Comparison of ENCODE assay signal across 19 mouse cellular contexts in the genomic region with DNA sequence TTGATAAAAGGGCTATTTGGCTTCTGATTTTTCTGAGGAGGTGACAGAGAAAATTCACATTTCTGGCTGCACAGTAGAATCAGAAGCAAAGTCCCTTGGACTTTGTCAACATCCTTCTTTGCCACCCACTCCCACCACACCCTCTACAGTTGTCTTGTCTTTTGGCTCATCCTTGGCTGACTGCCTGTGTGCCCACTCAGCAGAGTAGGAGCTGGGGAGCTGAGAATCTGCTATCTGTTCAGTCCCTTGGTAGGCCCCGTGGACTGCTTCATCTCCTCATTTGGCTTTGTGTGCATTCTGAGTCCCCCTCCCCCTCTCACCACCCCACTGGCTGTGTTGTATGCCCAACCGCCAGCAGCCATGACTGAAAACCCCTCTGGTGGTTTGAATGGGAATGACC.
DNase-seq lines count a peak whose midpoint lies in the region; ATAC-seq lines count a peak whose summit lies in the region.
"Had no signal": no experiment of that assay in that cellular context is flagged by ENCODE, and none has a peak within 500 bp of the region (broad histone marks: within the 10 kb centered on the region; RNA-seq: fewer than 3 reads in every experiment).

No protein-coding gene starts in this region.

- ATAC-seq in erythroblast, adult 5-6 weeks (replicated peaks; ENCODE audit: low FRiP score, poor library complexity, severe bottlenecking): no peak
- ATAC-seq: activated CD4-positive, CD25-positive, alpha-beta regulatory T cell, adult 4 months; inflammation-experienced regulatory T-cells, adult 6 months had no signal

- intact Hi-C loops in left cerebral cortex, postnatal 14 days (cut with DNase I): no loop called here

- DNase-seq in right cerebral cortex, adult 18-20 months: peak; percentile 87
- DNase-seq in right cerebral cortex, postnatal 4 days: no peak
- peak; percentile 75 for DNase-seq in layer of hippocampus, adult 9-11 months
- peak; percentile 44 to 60 for DNase-seq in left cerebral cortex, postnatal 14 days (ENCODE audit: low spot score in 2 of 2)
- DNase-seq in right cerebral cortex, postnatal 36 days (ENCODE audit: low spot score in 2 of 2): peak; percentile 64 to 80
- DNase-seq in cerebellum, adult 8-10 months: no peak
- no peak for DNase-seq in natural killer cell, adult 2 months (ENCODE audit: low spot score in 2 of 2)
- DNase-seq: adrenal gland, postnatal 10 days; cerebellum, adult 11 months; cerebellum, postnatal 25 days; embryo, embryonic 11 days; heart, postnatal 14 days; kidney, adult 8-10 months; kidney, postnatal 25 days; lung, postnatal 4 days; retina, postnatal 1 day had no signal

Comparison
In these comparisons a context has a peak if more than half of its experiments do, and no peak if none do; other contexts are left out.
1. DNase-seq: peak in right cerebral cortex, adult 18-20 months (single experiment), layer of hippocampus, adult 9-11 months (single experiment), left cerebral cortex, postnatal 14 days (2 of 2) and right cerebral cortex, postnatal 36 days (2 of 2); none in right cerebral cortex, postnatal 4 days (single experiment), cerebellum, adult 8-10 months (single experiment) and natural killer cell, adult 2 months (0 of 2).